Mouse (Mus musculus) stomach, embryonic 14.5 days (tissue): Measurements from ENCODE around the gene Alkbh4. TPM values are rescaled to one million over a fixed set of nuclear protein-coding genes. Genes with fewer than 3 reads are reported as not detected.
A peak's percentile ranks its signal among the peaks of the same experiment; 100 is the strongest.

ENCODE experiments used
- ATAC-seq: fragments of 200-750 bp; cut with Nextera tagmentation; 2 replicates; pipeline ENCODE4 v1.8.0; 2017; ENCODE audit warnings: low read depth, moderate TSS enrichment; ENCODE audit not compliant: insufficient number of reproducible peaks, insufficient read depth, low FRiP score
- H3K27ac ChIP-seq: fragments of 300-500 bp; sonication (generic); 2 replicates; pipeline ENCODE4 v1.5.1; 2014; ENCODE audit warnings: mild to moderate bottlenecking, low read length, moderate library complexity, mixed read lengths
- H3K27me3 ChIP-seq: fragments of 300-500 bp; sonication (generic); 2 replicates; pipeline ENCODE4 v1.6.1; 2014; ENCODE audit warnings: low read length, control low read depth, mixed read lengths; ENCODE audit not compliant: control insufficient read depth, insufficient read depth
- H3K36me3 ChIP-seq: fragments of 300-500 bp; sonication (generic); 2 replicates; pipeline ENCODE4 v1.6.1; 2014; ENCODE audit warnings: mild to moderate bottlenecking, control low read depth, low read length, moderate library complexity, mixed read lengths; ENCODE audit not compliant: control insufficient read depth, insufficient read depth
- H3K4me1 ChIP-seq: fragments of 300-500 bp; sonication (generic); 2 replicates; pipeline ENCODE4 v1.6.1; 2014; ENCODE audit warnings: low read length, control low read depth, mixed read lengths; ENCODE audit not compliant: control insufficient read depth, insufficient read depth
- H3K4me2 ChIP-seq: fragments of 300-500 bp; sonication (generic); replicated peaks from 2 replicates; pipeline ENCODE4 v1.6.1; 2014; ENCODE audit warnings: low read depth, low read length, control low read depth
- H3K4me3 ChIP-seq: fragments of 300-500 bp; sonication (generic); 2 replicates; pipeline ENCODE4 v1.5.1; 2014; ENCODE audit warnings: low read depth, low read length, control low read depth
- H3K9ac ChIP-seq: fragments of 300-500 bp; sonication (generic); replicated peaks from 2 replicates; pipeline ENCODE4 v1.6.1; 2014; ENCODE audit warnings: low read depth, mild to moderate bottlenecking, control low read depth, low read length, moderate library complexity, mixed read lengths
- H3K9me3 ChIP-seq: fragments of 300-500 bp; sonication (generic); 2 replicates; pipeline ENCODE4 v1.6.1; 2016; ENCODE audit warnings: low read depth, low read length, control low read depth; ENCODE audit not compliant: control insufficient read depth
- WGBS: fragments of 180-500 bp; shearing (Covaris S2); extraction: QIAGEN DNeasy Blood & Tissue Kit; methylation state at CpG from one replicate; pipeline ENCODE4 v1.1.7; 2014; 5-methylcytosine and 5-hydroxymethylcytosine counted together
- polyA plus RNA-seq: library from polyadenylated mRNA; unstranded; fragments of >200 nt; fragmentation: Nextera tagmentation; extraction: Ambion mirVana; gene quantifications from 2 replicates; pipeline ENCODE4 v1.2.1, GENCODE M21; 2014

Gene Alkbh4
- polyA plus RNA-seq, 1 experiment from 2014 or later, result 18.1 TPM

DNA sequence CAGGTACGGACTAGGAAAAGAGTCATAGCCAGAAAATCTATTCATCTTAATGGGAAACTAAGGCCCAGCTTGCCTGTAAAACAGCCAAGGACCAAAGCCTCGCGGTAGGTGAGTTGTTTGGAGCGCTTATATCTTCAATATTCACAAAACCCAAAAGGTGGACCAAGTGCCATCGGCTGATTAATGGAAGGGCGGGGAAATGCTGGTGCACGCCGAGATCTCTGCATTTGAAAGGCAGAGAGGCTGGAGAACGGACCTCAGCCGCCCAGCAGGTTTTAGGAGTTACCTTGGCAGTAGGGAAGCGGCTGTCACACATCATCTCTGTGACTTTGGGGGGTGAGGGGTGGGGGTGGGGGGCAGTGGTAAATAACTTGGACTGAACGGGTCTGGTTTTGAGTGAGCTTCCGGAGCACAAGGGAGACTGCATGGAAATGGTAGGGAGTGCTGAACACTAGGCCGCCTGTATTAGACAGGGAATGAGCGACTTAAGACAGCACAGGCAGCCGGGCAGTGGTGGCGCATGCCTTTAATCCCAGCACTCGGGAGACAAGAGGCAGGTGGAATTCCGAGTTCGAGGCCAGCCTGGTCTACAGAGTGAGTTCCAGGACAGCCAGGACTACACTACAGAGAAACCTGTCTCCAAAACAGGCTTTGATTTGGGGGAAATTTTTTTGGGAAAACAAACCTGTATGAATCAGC, 495 bp downstream of the Alkbh4 start:
- peaks cover 32% of the 10 kb centered on the region for H3K36me3 ChIP-seq
- peak; percentile 1; the same call in 1 of the 2 replicates for ATAC-seq
- H3K9me3 ChIP-seq, result no peaks in the 10 kb centered on the region
- peak overlapping the region; percentile 59 for H3K4me2 ChIP-seq
- 8% methylated on average over 20 of the region's 20 CpGs for WGBS
- peaks cover 12% of the 10 kb centered on the region for H3K4me1 ChIP-seq
- no peaks in the 10 kb centered on the region for H3K27me3 ChIP-seq
- H3K9ac ChIP-seq, result peak overlapping the region; percentile 67
- H3K27ac ChIP-seq, result peak overlapping the region; percentile 72
- H3K4me3 ChIP-seq, result peak overlapping the region; percentile 82

DNA sequence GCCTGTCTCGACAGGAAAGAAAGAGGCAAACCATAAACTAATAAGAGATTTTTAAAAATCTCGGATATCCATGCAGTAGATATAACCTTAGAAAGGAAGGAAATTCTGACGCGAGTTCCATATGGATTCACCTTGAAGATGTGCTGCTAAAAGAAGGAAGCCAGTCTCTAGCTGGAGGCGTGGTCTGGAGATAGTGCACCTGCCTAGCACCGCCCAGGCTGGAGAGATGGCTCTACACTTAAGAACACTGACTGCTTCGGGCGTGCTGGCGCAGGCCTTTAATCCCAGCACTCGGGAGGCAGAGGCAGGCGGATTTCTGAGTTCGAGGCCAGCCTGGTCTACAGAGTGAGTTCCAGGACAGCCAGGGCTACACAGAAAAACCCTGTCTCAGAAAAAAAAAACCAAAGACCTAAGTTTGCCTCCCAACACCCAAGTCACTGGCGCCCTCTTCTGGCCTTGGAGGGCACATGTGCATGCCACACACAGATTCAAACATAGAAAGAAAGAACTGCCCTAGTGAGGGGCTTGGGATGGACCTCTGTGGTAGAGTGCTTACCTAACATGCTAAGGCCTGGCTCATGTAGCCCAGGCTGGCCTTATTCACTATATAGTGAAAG, 1.8 kb downstream of the Alkbh4 start:
- H3K4me1 ChIP-seq, result peaks cover 12% of the 10 kb centered on the region
- no peak overlapping the region for H3K27ac ChIP-seq
- H3K36me3 ChIP-seq, result peaks cover 32% of the 10 kb centered on the region
- no peak for ATAC-seq
- H3K9ac ChIP-seq, result no peak overlapping the region
- H3K9me3 ChIP-seq, result no peaks in the 10 kb centered on the region
- H3K4me3 ChIP-seq, result no peak overlapping the region
- 76% methylated on average over 13 of the region's 13 CpGs for WGBS
- H3K4me2 ChIP-seq, result no peak overlapping the region
- no peaks in the 10 kb centered on the region for H3K27me3 ChIP-seq

DNA sequence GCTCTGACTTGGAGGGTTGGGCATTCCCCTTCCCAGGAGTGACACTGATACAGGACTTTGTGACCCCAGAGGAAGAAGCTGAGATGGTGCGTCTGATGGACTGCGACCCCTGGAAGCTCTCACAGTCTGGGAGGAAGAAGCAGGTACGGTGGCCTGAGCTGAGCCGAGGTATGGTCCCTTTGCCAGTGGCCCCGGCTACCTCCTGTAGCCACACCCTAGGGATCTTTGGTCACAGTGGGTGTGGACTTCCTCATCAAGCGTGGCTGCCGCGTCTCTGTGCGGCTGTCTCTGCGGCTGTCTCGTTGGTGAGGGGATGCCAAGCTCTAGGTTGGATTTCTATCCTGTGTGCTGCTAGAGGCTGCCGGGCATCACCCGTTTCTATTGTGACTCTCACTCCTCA, 3.4 kb downstream of the Alkbh4 start:
- H3K36me3 ChIP-seq, result peaks cover 28% of the 10 kb centered on the region
- H3K27me3 ChIP-seq, result no peaks in the 10 kb centered on the region
- no peak overlapping the region for H3K4me3 ChIP-seq
- no peaks in the 10 kb centered on the region for H3K9me3 ChIP-seq
- no peak overlapping the region for H3K9ac ChIP-seq
- H3K4me2 ChIP-seq, result no peak overlapping the region
- H3K27ac ChIP-seq, result no peak overlapping the region
- peaks cover 12% of the 10 kb centered on the region for H3K4me1 ChIP-seq
- 96% methylated on average over 13 of the region's 13 CpGs for WGBS
- no peak for ATAC-seq

DNA sequence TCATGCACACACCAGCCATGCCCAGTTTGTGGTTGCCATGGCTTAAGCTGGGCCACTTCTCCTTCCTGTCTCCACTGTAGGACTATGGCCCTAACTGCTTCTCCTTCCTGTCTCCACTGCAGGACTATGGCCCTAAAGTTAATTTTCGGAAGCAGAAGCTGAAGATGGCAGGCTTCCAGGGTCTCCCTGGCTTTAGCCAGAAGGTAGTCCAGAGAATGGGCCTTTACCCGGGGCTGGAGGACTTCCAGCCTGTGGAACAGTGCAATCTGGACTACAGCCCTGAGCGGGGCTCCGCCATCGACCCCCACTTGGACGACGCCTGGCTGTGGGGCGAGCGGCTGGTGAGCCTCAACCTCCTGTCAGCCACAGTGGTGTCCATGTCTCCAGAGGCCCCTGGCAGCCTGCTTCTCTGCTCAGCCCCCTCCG, 4.1 kb downstream of the Alkbh4 start:
- 95% methylated on average over 10 of the region's 10 CpGs for WGBS

DNA sequence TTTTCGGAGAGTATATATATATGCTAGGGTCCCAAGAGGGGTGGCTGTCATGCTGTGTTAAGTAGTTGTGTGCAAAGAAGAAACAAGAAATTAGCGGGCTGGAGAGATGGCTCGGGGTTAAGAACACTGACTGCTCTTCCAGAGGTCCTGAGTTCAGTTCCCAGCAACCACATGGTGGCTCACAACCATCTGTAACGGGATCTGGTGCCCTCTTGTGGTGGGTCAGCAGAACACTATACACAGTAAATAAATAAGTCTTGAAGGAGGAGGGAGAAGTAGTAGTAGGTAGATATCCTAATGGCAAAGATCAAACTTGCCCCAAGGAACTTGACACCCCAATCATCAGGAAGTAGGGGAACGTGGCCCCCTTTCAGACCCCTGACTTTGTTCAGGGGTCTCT, 6.8 kb downstream of the Alkbh4 start:
- ATAC-seq, result no peak
- Histone ChIP-seq H3K4me1 (peaks cover 4% of the 10 kb centered on the region; the same call in 1 of the 2 replicates), H3K4me3 (no peak overlapping the region), H3K9me3 (no peaks in the 10 kb centered on the region), H3K4me2 (no peak overlapping the region), H3K9ac (no peak overlapping the region), H3K27ac (no peak overlapping the region), H3K36me3 (peaks cover 28% of the 10 kb centered on the region), H3K27me3 (no peaks in the 10 kb centered on the region)
- 89% methylated on average over 5 of the region's 5 CpGs for WGBS

More for the DNA sequence above, 4.1 kb downstream of the Alkbh4 start:
- H3K36me3 ChIP-seq, result peaks cover 28% of the 10 kb centered on the region
- H3K9me3 ChIP-seq, result no peaks in the 10 kb centered on the region
- H3K27ac ChIP-seq, result no peak overlapping the region
- no peak overlapping the region for H3K9ac ChIP-seq
- ATAC-seq, result no peak
- H3K4me1 ChIP-seq, result peaks cover 12% of the 10 kb centered on the region
- H3K27me3 ChIP-seq, result no peaks in the 10 kb centered on the region
- no peak overlapping the region for H3K4me3 ChIP-seq
- no peak overlapping the region for H3K4me2 ChIP-seq

DNA sequence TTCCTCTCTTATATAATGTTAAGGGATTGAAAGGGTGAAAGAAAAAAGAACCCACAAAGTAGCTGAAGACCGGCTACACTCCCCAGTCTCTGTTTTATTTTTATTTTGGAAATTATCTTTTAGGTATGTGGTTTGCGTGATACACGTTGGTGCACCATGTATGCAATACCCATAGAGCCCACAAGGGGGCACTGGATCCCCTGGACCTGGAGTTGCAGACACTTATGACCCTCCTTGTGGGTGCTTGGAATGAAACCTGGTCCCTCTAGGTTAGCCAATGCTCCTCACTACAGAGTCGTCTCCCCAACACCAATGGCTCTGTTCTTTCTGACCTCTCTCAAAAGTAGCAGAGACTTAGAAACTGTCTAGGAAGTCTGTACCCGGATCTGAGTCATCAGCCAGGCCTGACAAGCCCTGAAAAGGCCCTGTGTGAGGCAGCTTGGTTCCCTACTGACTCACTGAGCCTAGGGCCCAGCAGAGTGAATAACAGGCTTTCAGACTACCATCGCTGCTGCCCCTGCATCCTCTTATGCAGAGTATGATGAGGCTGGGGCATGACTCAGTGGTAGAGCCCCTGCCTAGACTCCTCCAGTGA, 7.3 kb downstream of the Alkbh4 start:
- no peaks in the 10 kb centered on the region for H3K9me3 ChIP-seq
- no peaks in the 10 kb centered on the region for H3K27me3 ChIP-seq
- no peak overlapping the region for H3K4me3 ChIP-seq
- no peak overlapping the region for H3K27ac ChIP-seq
- no peak overlapping the region for H3K4me2 ChIP-seq
- peaks cover 28% of the 10 kb centered on the region for H3K36me3 ChIP-seq
- WGBS, result 88% methylated on average over 6 of the region's 6 CpGs
- ATAC-seq, result no peak
- no peak overlapping the region for H3K9ac ChIP-seq
- peaks cover 4% of the 10 kb centered on the region; the same call in 1 of the 2 replicates for H3K4me1 ChIP-seq

DNA sequence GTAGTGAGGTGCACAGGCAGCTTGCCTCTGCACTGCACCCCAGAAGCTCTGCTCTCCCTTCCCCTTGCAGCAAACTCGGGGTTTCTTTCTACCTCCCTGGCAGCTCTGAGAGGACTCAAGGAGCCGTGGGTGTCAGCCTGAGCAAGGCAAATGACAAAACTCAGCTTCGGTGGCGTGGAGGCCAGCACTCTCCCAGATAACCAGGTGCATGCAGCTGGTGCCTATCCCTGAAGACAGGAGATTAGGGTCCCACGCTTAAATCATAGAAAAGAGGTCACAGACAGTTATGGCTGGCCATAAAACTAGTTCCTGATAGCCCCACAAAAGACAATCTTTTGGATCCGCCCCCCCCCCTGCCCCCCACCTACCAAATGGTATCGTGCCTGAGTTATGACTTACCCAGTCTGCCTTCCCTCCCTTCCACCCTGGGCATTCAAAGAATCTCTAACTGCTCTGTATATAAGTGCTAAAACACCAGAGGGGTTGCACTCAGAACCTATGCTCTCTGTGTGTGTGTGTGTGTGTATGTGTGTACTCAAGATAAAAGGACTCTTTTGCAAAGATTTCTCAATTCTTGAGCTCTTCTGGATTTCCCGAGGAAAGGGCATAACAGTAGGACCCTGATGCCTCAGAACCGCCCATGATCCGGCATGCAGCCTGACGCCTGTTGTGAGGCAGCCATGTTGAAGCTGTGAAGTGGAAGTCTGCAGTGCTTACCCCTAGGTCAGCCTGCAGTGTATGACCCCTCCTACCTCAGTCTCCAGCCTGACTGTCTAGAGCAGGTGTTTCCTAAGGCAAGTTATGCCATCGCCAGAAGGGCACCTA, 8.9 kb downstream of the Alkbh4 start:
- WGBS, result 42% methylated on average over 12 of the region's 12 CpGs
- H3K36me3 ChIP-seq, result peaks cover 21% of the 10 kb centered on the region
- H3K9ac ChIP-seq, result no peak overlapping the region
- peaks cover 4% of the 10 kb centered on the region; the same call in 1 of the 2 replicates for H3K4me1 ChIP-seq
- no peak overlapping the region for H3K27ac ChIP-seq
- H3K27me3 ChIP-seq, result no peaks in the 10 kb centered on the region
- no peak overlapping the region for H3K4me3 ChIP-seq
- no peak for ATAC-seq
- no peak overlapping the region for H3K4me2 ChIP-seq
- H3K9me3 ChIP-seq, result no peaks in the 10 kb centered on the region

DNA sequence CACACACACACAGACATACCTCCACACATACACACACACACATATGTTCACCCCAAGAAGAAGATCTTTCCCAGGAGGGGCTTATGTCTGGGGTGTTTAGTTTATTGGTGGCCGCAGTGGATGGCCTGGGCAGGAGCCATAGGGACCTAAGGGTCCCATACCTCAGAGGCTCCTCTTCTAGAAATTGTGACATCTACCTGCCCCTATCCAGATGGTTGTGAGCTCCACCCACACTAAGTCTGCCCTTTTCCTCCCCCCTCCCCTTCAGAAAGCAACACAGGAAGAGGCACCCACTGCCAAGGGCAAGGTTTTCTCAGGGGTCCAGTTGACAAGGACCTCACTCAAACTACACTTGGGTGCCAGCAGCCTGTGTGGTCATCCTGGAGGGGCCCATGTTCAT, 11.0 kb downstream of the Alkbh4 start:
- Histone ChIP-seq H3K27me3 (no peaks in the 10 kb centered on the region), H3K9ac (no peak overlapping the region), H3K4me1 (peaks cover 4% of the 10 kb centered on the region; the same call in 1 of the 2 replicates), H3K36me3 (peaks cover 5% of the 10 kb centered on the region; the same call in 1 of the 2 replicates), H3K4me2 (no peak overlapping the region), H3K4me3 (no peak overlapping the region), H3K9me3 (no peaks in the 10 kb centered on the region), H3K27ac (no peak overlapping the region)
- ATAC-seq, result no peak
- 100% methylated on average over 1 of the region's 1 CpGs for WGBS
